Mouse (Mus musculus): ENCODE measurements at regions not wholly inside any gene's neighbourhood (a gene's known extent, or its start where the extent isn't known, plus 50 kb on each side); places are given as distances from the start of the nearest gene placed in this dataset.

- TF ChIP-seq CTCF (IDR thresholded peaks at IDR 0.05; ENCODE audit: insufficient read depth, low read length) (no peak), POLR2A (IDR thresholded peaks at IDR 0.05; ENCODE audit: borderline replicate concordance, extremely low read depth, low read depth, low read length) (no peak)
Measured at GRCm38 (mm10) chr2:159056960-159057359, 262.4 kb downstream of the Dhx35 start.
